Mouse (Mus musculus) megakaryocyte, embryonic 14.5 days (primary cell): Measurements from ENCODE around the gene Tcaf2.

Experiments used
- FLI1 ChIP-seq: IDR thresholded peaks from 2 replicates; pipeline ENCODE4 v1.6.1; 2012; ENCODE audit warnings: low read length, inconsistent platforms, mixed read lengths
- GATA1 ChIP-seq: IDR thresholded peaks from 3 replicates; pipeline ENCODE4 v1.6.1; 2012; ENCODE audit warnings: mixed read lengths, low read length, inconsistent platforms, borderline replicate concordance

- TF ChIP-seq GATA1 (no peak), FLI1 (no peak)
These were observed 32.8 kb downstream of the Tcaf2 start for GRCm38 (mm10) chr6:42612218-42612617.
